In genomic region chr11:119548741-119549370, GRCm38 (mm10) we compare ENCODE assay signal across 8 mouse cellular contexts. TPM values are rescaled to one million over a fixed set of nuclear protein-coding genes. Genes with fewer than 3 reads are reported as not detected.
DNase-seq lines count a peak whose midpoint lies in the region; ATAC-seq lines count a peak whose summit lies in the region.

No protein-coding gene starts in this region.

- H3K36me3 ChIP-seq in hindbrain, embryonic 13.5 days = no peaks in the 10 kb centered on the region
- H3K36me3 ChIP-seq in midbrain, embryonic 16.5 days (ENCODE audit: control insufficient read depth, insufficient read depth, low read length) = no peaks in the 10 kb centered on the region

- no peaks in the 10 kb centered on the region for H3K9me3 ChIP-seq in hindbrain, embryonic 13.5 days
- H3K9me3 ChIP-seq in midbrain, embryonic 16.5 days (replicated peaks; ENCODE audit: control insufficient read depth, low read length, poor library complexity, severe bottlenecking) = no peaks in the 10 kb centered on the region

- H3K27me3 ChIP-seq in hindbrain, embryonic 13.5 days = peaks cover 76% of the 10 kb centered on the region
- H3K27me3 ChIP-seq in midbrain, embryonic 16.5 days (ENCODE audit: control insufficient read depth, insufficient read depth, low read depth, low read length) = peaks cover 9% of the 10 kb centered on the region

- under 1% methylated on average over 37 of the region's 37 CpGs for WGBS in hindbrain, embryonic 13.5 days
- 1% methylated on average over 37 of the region's 37 CpGs for WGBS in midbrain, embryonic 16.5 days

- peak overlapping the region; percentile 92 for H3K9ac ChIP-seq in hindbrain, embryonic 13.5 days
- H3K9ac ChIP-seq in midbrain, embryonic 16.5 days (ENCODE audit: low read depth, low read length) = peak overlapping the region; percentile 84

- peak overlapping the region; percentile 98 for H3K4me2 ChIP-seq in hindbrain, embryonic 13.5 days
- H3K4me2 ChIP-seq in midbrain, embryonic 16.5 days (ENCODE audit: low read length) = peak overlapping the region; percentile 98

- ATAC-seq in hindbrain, embryonic 13.5 days (ENCODE audit: low FRiP score) = no peak
- ATAC-seq in midbrain, embryonic 16.5 days = no peak

- H3K4me1 ChIP-seq in hindbrain, embryonic 13.5 days (replicated peaks) = peaks cover 93% of the 10 kb centered on the region
- H3K4me1 ChIP-seq in midbrain, embryonic 16.5 days (ENCODE audit: control insufficient read depth, insufficient read depth, low read length) = peaks cover 43% of the 10 kb centered on the region

- peak overlapping the region; percentile 75 for H3K4me3 ChIP-seq in hindbrain, embryonic 13.5 days
- H3K4me3 ChIP-seq in midbrain, embryonic 16.5 days (ENCODE audit: low read depth, low read length) = peak overlapping the region; percentile 78

- peak; percentile 36 to 62 for DNase-seq in cerebellum, adult 18-20 months
- no peak for DNase-seq in cerebellum, postnatal 4 days (ENCODE audit: low spot score in 2 of 2)
- DNase-seq in right cerebral cortex, postnatal 4 days = peak; percentile 36
- DNase-seq in right cerebral cortex, postnatal 36 days (ENCODE audit: low spot score in 2 of 2) = no peak
- DNase-seq in natural killer cell, adult 2 months (ENCODE audit: low spot score in 2 of 2) = no peak
- DNase-seq in spleen, postnatal 10 days (ENCODE audit: low spot score in 2 of 2) = no peak

- peak overlapping the region; percentile 79 for H3K27ac ChIP-seq in hindbrain, embryonic 13.5 days
- H3K27ac ChIP-seq in midbrain, embryonic 16.5 days (ENCODE audit: low read length) = peak overlapping the region; percentile 40

RNA-seq across cellular contexts. Expression of gene Nptx1, which starts 1.3 kb away (rescaled TPM):
- 12.6 and 15.2 TPM in 2 replicates for polyA plus RNA-seq in hindbrain, embryonic 13.5 days (2015; fragmentation: Nextera tagmentation; extraction: Ambion mirVana)
- polyA plus RNA-seq in midbrain, embryonic 16.5 days (2015; fragmentation: Nextera tagmentation; extraction: Ambion mirVana) = 12.4 and 12.6 TPM in 2 replicates

RNA-seq across cellular contexts. Expression of gene Rptor, which starts 53.8 kb away (rescaled TPM):
- polyA plus RNA-seq in hindbrain, embryonic 13.5 days (2015; fragmentation: Nextera tagmentation; extraction: Ambion mirVana) = 10.2 and 10.6 TPM in 2 replicates
- 9.9 and 10.4 TPM in 2 replicates for polyA plus RNA-seq in midbrain, embryonic 16.5 days (2015; fragmentation: Nextera tagmentation; extraction: Ambion mirVana)

RNA-seq across cellular contexts. Expression of gene Endov, which starts 57.7 kb away (rescaled TPM):
- 15.5 and 20.9 TPM in 2 replicates for polyA plus RNA-seq in hindbrain, embryonic 13.5 days (2015; fragmentation: Nextera tagmentation; extraction: Ambion mirVana)
- 17.3 and 19.8 TPM in 2 replicates for polyA plus RNA-seq in midbrain, embryonic 16.5 days (2015; fragmentation: Nextera tagmentation; extraction: Ambion mirVana)

Comparison
In these comparisons a context has a peak if more than half of its experiments do, and no peak if none do; other contexts are left out.
1. DNase-seq: peak in cerebellum, adult 18-20 months (2 of 2) and right cerebral cortex, postnatal 4 days (single experiment); none in cerebellum, postnatal 4 days (0 of 2), right cerebral cortex, postnatal 36 days (0 of 2), natural killer cell, adult 2 months (0 of 2) and spleen, postnatal 10 days (0 of 2).